In the genomic region with DNA sequence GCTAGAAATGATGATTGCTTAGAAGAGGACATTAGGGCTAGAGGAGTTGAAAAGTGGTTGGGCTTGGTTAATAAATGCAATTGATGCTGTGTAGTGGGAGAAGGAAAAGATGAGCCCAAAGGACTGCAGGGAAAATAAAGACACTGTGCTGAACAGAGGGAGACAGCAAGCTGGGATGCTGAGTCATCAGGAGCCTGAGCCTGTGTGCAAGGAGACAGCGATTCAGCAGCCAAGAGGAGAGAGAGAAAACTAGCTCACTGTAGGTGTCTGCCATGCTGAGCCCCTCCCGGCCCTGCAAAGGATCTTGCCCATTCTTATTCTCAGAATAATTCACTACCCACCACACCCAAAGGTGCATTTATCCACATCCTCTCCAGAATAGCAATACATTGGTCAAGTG, we compare ENCODE assay signal across 20 mouse cellular contexts.
A peak's percentile ranks its signal among the peaks of the same experiment; 100 is the strongest.
DNase-seq lines count a peak whose midpoint lies in the region; ATAC-seq and TF ChIP-seq lines count a peak whose summit lies in the region.
"Had no signal": no experiment of that assay in that cellular context is flagged by ENCODE, and none has a peak within 500 bp of the region (broad histone marks: within the 10 kb centered on the region; RNA-seq: fewer than 3 reads in every experiment).

No protein-coding gene starts in this region.

- TF ChIP-seq POLR2A in cerebellum, adult 2 months (IDR thresholded peaks at IDR 0.05; ENCODE audit: borderline replicate concordance, insufficient read depth, low read length) = no peak

- peak; percentile 16 to 31 for DNase-seq in cerebellum, adult 2 months
- DNase-seq in cerebellum, postnatal 36 days = no peak
- peak; percentile 45 to 55 for DNase-seq in left cerebral cortex, adult 18-20 months (ENCODE audit: low spot score in 2 of 2)
- no peak for DNase-seq in left cerebral cortex, adult 11 months (ENCODE audit: low spot score)
- no peak for DNase-seq in ES-E14 (ENCODE audit: low read depth, low spot score)
- peak; percentile 38 to 46 for DNase-seq in left cerebral cortex, postnatal 36 days (ENCODE audit: low spot score in 2 of 2)
- no peak for DNase-seq in heart, postnatal 36 days
- DNase-seq: gastrocnemius, postnatal 10 days; heart, adult 2 months; kidney, postnatal 14 days; retina, postnatal 1 day; thymus, postnatal 4 days had no signal

- H3K27ac ChIP-seq in cerebellum, adult 2 months (ENCODE audit: insufficient read depth, low read length) = no peak overlapping the region
- no peak overlapping the region for H3K27ac ChIP-seq in ES-E14 (ENCODE audit: insufficient read depth, low read depth, low read length, poor library complexity, severe bottlenecking)
- H3K27ac ChIP-seq: embryonic facial prominence, embryonic 15.5 days; heart, adult 2 months; hindbrain, embryonic 12.5 days; intestine, embryonic 15.5 days; limb, embryonic 13.5 days; liver, embryonic 15.5 days; midbrain, embryonic 10.5 days; neural tube, embryonic 15.5 days had no signal

- no peaks in the 10 kb centered on the region for H3K27me3 ChIP-seq in cerebellum, adult 2 months (ENCODE audit: control insufficient read depth, insufficient read depth, low read length)
- H3K27me3 ChIP-seq: embryonic facial prominence, embryonic 15.5 days; hindbrain, embryonic 12.5 days; intestine, embryonic 15.5 days; limb, embryonic 13.5 days; liver, embryonic 15.5 days; neural tube, embryonic 15.5 days had no signal

- H3K9ac ChIP-seq in ES-E14 (ENCODE audit: insufficient read depth, low read depth, low read length, poor library complexity, severe bottlenecking) = no peak overlapping the region
- H3K9ac ChIP-seq: embryonic facial prominence, embryonic 15.5 days; hindbrain, embryonic 12.5 days; intestine, embryonic 15.5 days; limb, embryonic 13.5 days; liver, embryonic 15.5 days; neural tube, embryonic 15.5 days had no signal

- intact Hi-C loops in left cerebral cortex, postnatal 36 days (cut with DNase I) = no loop called here
- intact Hi-C loops in heart, postnatal 36 days (cut with DNase I) = no loop called here

- H3K36me3 ChIP-seq in ES-E14 (ENCODE audit: control insufficient read depth, insufficient read depth, low read length, poor library complexity, severe bottlenecking) = no peaks in the 10 kb centered on the region
- H3K36me3 ChIP-seq: embryonic facial prominence, embryonic 15.5 days; hindbrain, embryonic 12.5 days; intestine, embryonic 15.5 days; limb, embryonic 13.5 days; liver, embryonic 15.5 days; midbrain, embryonic 10.5 days; neural tube, embryonic 15.5 days had no signal

- no peak for TF ChIP-seq CTCF in cerebellum, adult 2 months (IDR thresholded peaks at IDR 0.05; ENCODE audit: borderline replicate concordance, insufficient read depth, low read depth, low read length)

- 38% methylated on average over 2 of the region's 2 CpGs for WGBS in cerebellum, adult 2 months

- no peaks in the 10 kb centered on the region for H3K9me3 ChIP-seq in ES-E14 (ENCODE audit: control insufficient read depth, insufficient read depth, low read depth, low read length)
- H3K9me3 ChIP-seq: embryonic facial prominence, embryonic 15.5 days; hindbrain, embryonic 12.5 days; intestine, embryonic 15.5 days; limb, embryonic 13.5 days; liver, embryonic 15.5 days; midbrain, embryonic 10.5 days; neural tube, embryonic 15.5 days had no signal

- H3K4me3 ChIP-seq in cerebellum, adult 2 months (replicated peaks; ENCODE audit: insufficient read depth, low read depth, low read length) = no peak overlapping the region
- no peak overlapping the region for H3K4me3 ChIP-seq in ES-E14 (ENCODE audit: insufficient read depth in 1 of 2, low read depth in 1 of 2, low read length in 2 of 2, poor library complexity in 1 of 2, severe bottlenecking in 1 of 2)
- H3K4me3 ChIP-seq: embryonic facial prominence, embryonic 15.5 days; heart, adult 2 months; hindbrain, embryonic 12.5 days; intestine, embryonic 15.5 days; limb, embryonic 13.5 days; liver, embryonic 15.5 days; midbrain, embryonic 10.5 days; neural tube, embryonic 15.5 days had no signal

- H3K4me1 ChIP-seq in cerebellum, adult 2 months (ENCODE audit: control insufficient read depth, insufficient read depth, low read length) = no peaks in the 10 kb centered on the region
- H3K4me1 ChIP-seq in ES-E14 (ENCODE audit: control insufficient read depth in 2 of 2, insufficient read depth in 2 of 2, low read length in 2 of 2, poor library complexity in 1 of 2) = 0 out of 4 replicates have a peak, but pooled peaks cover 0 to 2% of the 10 kb centered on the region in 2 experiments
- H3K4me1 ChIP-seq: embryonic facial prominence, embryonic 15.5 days; hindbrain, embryonic 12.5 days; intestine, embryonic 15.5 days; limb, embryonic 13.5 days; liver, embryonic 15.5 days; neural tube, embryonic 15.5 days had no signal

- in situ Hi-C loops in ES-E14 (cut with MboI; ENCODE audit: low sequenced_read_pairs in 2 of 2, unreplicated experiment in 2 of 2) = no loop called here

- no peak for ATAC-seq in CD4-positive, CD25-positive, alpha-beta regulatory T cell, adult 4 months
- ATAC-seq: intestine, embryonic 15.5 days had no signal

TF ChIP-seq in ES-E14, 5 proteins besides CTCF, POLR2A, EP300 and RAD21:
- TF ChIP-seq ZC3H11A (IDR thresholded peaks at IDR 0.05; ENCODE audit: borderline replicate concordance, low read depth, low read length) (no peak), MAFK (IDR thresholded peaks at IDR 0.05; ENCODE audit: insufficient read depth, low read depth, low read length) (peak; percentile 5; the same call in 1 of the 2 replicates)

Comparison
In these comparisons a context has a peak if more than half of its experiments do, and no peak if none do; other contexts are left out.
1. DNase-seq: peak in cerebellum, adult 2 months (2 of 2), left cerebral cortex, adult 18-20 months (2 of 2) and left cerebral cortex, postnatal 36 days (2 of 2); none in cerebellum, postnatal 36 days (0 of 2), left cerebral cortex, adult 11 months (single experiment), ES-E14 (single experiment) and heart, postnatal 36 days (0 of 2).